ENCODE assay signal across 7 mouse cellular contexts in genomic region chr13:94709691-94710573, GRCm38 (mm10).
DNase-seq lines count a peak whose midpoint lies in the region; ATAC-seq and TF ChIP-seq lines count a peak whose summit lies in the region.

No protein-coding gene starts in this region.

- H3K36me3 ChIP-seq in ES-Bruce4 (ENCODE audit: control insufficient read depth, insufficient read depth, low read length, poor library complexity, severe bottlenecking): no peaks in the 10 kb centered on the region
- H3K36me3 ChIP-seq in ES-E14 (ENCODE audit: control insufficient read depth, insufficient read depth, low read length, poor library complexity, severe bottlenecking): no peaks in the 10 kb centered on the region
- H3K36me3 ChIP-seq in forebrain, embryonic 14.5 days (ENCODE audit: control insufficient read depth, insufficient read depth, low read length): no peaks in the 10 kb centered on the region
- no peaks in the 10 kb centered on the region for H3K36me3 ChIP-seq in hindbrain, postnatal 0 days (ENCODE audit: insufficient read depth, low read length)
- H3K36me3 ChIP-seq in liver, postnatal 0 days (replicated peaks; ENCODE audit: insufficient read depth, low read length): no peaks in the 10 kb centered on the region

- no peak for TF ChIP-seq POLR2A in ES-Bruce4 (IDR thresholded peaks at IDR 0.05; ENCODE audit: insufficient read depth, low read length)

- H3K4me3 ChIP-seq in ES-Bruce4 (ENCODE audit: low read depth, low read length): peak overlapping the region; percentile 24
- H3K4me3 ChIP-seq in ES-E14 (ENCODE audit: insufficient read depth in 1 of 2, low read depth in 1 of 2, low read length in 2 of 2, poor library complexity in 1 of 2, severe bottlenecking in 1 of 2): peak overlapping the region; percentile 37 to 42
- H3K4me3 ChIP-seq in forebrain, embryonic 14.5 days (ENCODE audit: low read depth, low read length): peak overlapping the region; percentile 22
- H3K4me3 ChIP-seq in hindbrain, postnatal 0 days (ENCODE audit: low read length): peak overlapping the region; percentile 22
- H3K4me3 ChIP-seq in liver, postnatal 0 days (ENCODE audit: low read depth, low read length): peak overlapping the region; percentile 37

- H3K4me2 ChIP-seq in forebrain, embryonic 14.5 days (ENCODE audit: low read length): peak overlapping the region; percentile 48
- peak overlapping the region; percentile 44 for H3K4me2 ChIP-seq in hindbrain, postnatal 0 days (ENCODE audit: low read depth, low read length)
- peak overlapping the region; percentile 70 for H3K4me2 ChIP-seq in liver, postnatal 0 days (ENCODE audit: low read depth, low read length)

- peak; percentile 4 for TF ChIP-seq CTCF in ES-Bruce4 (IDR thresholded peaks at IDR 0.05; ENCODE audit: low read depth, low read length)
- peak; percentile 54 for TF ChIP-seq CTCF in hindbrain, postnatal 0 days (IDR thresholded peaks at IDR 0.05; ENCODE audit: low read depth)
- peak; percentile 37 for TF ChIP-seq CTCF in liver, postnatal 0 days (IDR thresholded peaks at IDR 0.05; ENCODE audit: low read depth)

- no peak for DNase-seq in ES-E14 (ENCODE audit: low read depth, low spot score)
- DNase-seq in forebrain, embryonic 14.5 days (ENCODE audit: low spot score): peak; percentile 78
- DNase-seq in hindbrain, postnatal 0 days (ENCODE audit: low spot score): no peak
- DNase-seq in liver, postnatal 0 days: peak; percentile 43
- peak; percentile 67 for DNase-seq in ovary, postnatal 36 days (ENCODE audit: low spot score)
- no peak for DNase-seq in c-Kit-positive CD71-positive TER-119-positive erythroid progenitor cells, embryonic 14.5 days (ENCODE audit: low spot score)

- peaks cover 4% of the 10 kb centered on the region for H3K27me3 ChIP-seq in ES-Bruce4 (ENCODE audit: control insufficient read depth, insufficient read depth, low read length, poor library complexity, severe bottlenecking)
- H3K27me3 ChIP-seq in forebrain, embryonic 14.5 days (replicated peaks; ENCODE audit: control insufficient read depth, insufficient read depth, low read length): peaks cover 81% of the 10 kb centered on the region
- H3K27me3 ChIP-seq in hindbrain, postnatal 0 days (ENCODE audit: insufficient read depth, low read length): peaks cover 77% of the 10 kb centered on the region
- H3K27me3 ChIP-seq in liver, postnatal 0 days (ENCODE audit: insufficient read depth, low read length): peaks cover 76% of the 10 kb centered on the region

- peaks cover 2% of the 10 kb centered on the region for H3K4me1 ChIP-seq in ES-Bruce4 (ENCODE audit: control insufficient read depth, insufficient read depth, low read length)
- peaks cover 9 to 15% of the 10 kb centered on the region in 2 experiments for H3K4me1 ChIP-seq in ES-E14 (ENCODE audit: control insufficient read depth in 2 of 2, insufficient read depth in 2 of 2, low read length in 2 of 2, poor library complexity in 1 of 2)
- peaks cover 3% of the 10 kb centered on the region; the same call in 1 of the 2 replicates for H3K4me1 ChIP-seq in forebrain, embryonic 14.5 days (ENCODE audit: control insufficient read depth, insufficient read depth, low read length)
- no peaks in the 10 kb centered on the region for H3K4me1 ChIP-seq in hindbrain, postnatal 0 days (ENCODE audit: insufficient read depth, low read length)
- peaks cover 10% of the 10 kb centered on the region for H3K4me1 ChIP-seq in liver, postnatal 0 days (ENCODE audit: insufficient read depth)

- no peak for TF ChIP-seq EP300 in ES-Bruce4 (IDR thresholded peaks at IDR 0.05; ENCODE audit: insufficient read depth, low read depth, low read length)
- no peak for TF ChIP-seq EP300 in liver, postnatal 0 days (IDR thresholded peaks at IDR 0.05; ENCODE audit: low read depth)

- no peak overlapping the region for H3K27ac ChIP-seq in ES-Bruce4 (ENCODE audit: insufficient read depth, low read length)
- no peak overlapping the region for H3K27ac ChIP-seq in ES-E14 (ENCODE audit: insufficient read depth, low read depth, low read length, poor library complexity, severe bottlenecking)
- H3K27ac ChIP-seq in forebrain, embryonic 14.5 days (ENCODE audit: low read depth, low read length): 0 out of 2 replicates have a peak overlapping the region, but pooled peaks have one; percentile 14
- H3K27ac ChIP-seq in hindbrain, postnatal 0 days: no peak overlapping the region
- H3K27ac ChIP-seq in liver, postnatal 0 days (ENCODE audit: low read depth): no peak overlapping the region

- peak overlapping the region; percentile 52 for H3K9ac ChIP-seq in ES-Bruce4 (ENCODE audit: low read depth, poor library complexity, severe bottlenecking)
- H3K9ac ChIP-seq in ES-E14 (ENCODE audit: insufficient read depth, low read depth, low read length, poor library complexity, severe bottlenecking): peak overlapping the region; percentile 34; the same call in 1 of the 2 replicates
- H3K9ac ChIP-seq in forebrain, embryonic 14.5 days (ENCODE audit: low read length): peak overlapping the region; percentile 29; the same call in 1 of the 2 replicates
- no peak overlapping the region for H3K9ac ChIP-seq in hindbrain, postnatal 0 days (replicated peaks; ENCODE audit: low read length)
- no peak overlapping the region for H3K9ac ChIP-seq in liver, postnatal 0 days (replicated peaks)

- WGBS in forebrain, embryonic 14.5 days: under 1% methylated on average over 50 of the region's 50 CpGs
- 2% methylated on average over 50 of the region's 50 CpGs for WGBS in hindbrain, postnatal 0 days
- WGBS in liver, postnatal 0 days (ENCODE audit: insufficient replicate concordance): 1% methylated on average over 50 of the region's 50 CpGs

- H3K9me3 ChIP-seq in ES-Bruce4 (replicated peaks; ENCODE audit: control insufficient read depth, insufficient read depth, low read length, poor library complexity, severe bottlenecking) (no peaks in the 10 kb centered on the region), ES-E14 (ENCODE audit: control insufficient read depth, insufficient read depth, low read depth, low read length) (no peaks in the 10 kb centered on the region)
- H3K9me3 ChIP-seq in forebrain, embryonic 14.5 days (replicated peaks; ENCODE audit: control insufficient read depth, low read length): no peaks in the 10 kb centered on the region
- no peaks in the 10 kb centered on the region for H3K9me3 ChIP-seq in hindbrain, postnatal 0 days (ENCODE audit: low read length)
- no peaks in the 10 kb centered on the region for H3K9me3 ChIP-seq in liver, postnatal 0 days (ENCODE audit: low read length)

- ATAC-seq in forebrain, embryonic 14.5 days: peak; percentile 78
- ATAC-seq in hindbrain, postnatal 0 days: peak; percentile 74
- ATAC-seq in liver, postnatal 0 days: no peak

- in situ Hi-C loops in ES-E14 (cut with MboI; ENCODE audit: low sequenced_read_pairs in 2 of 2, unreplicated experiment in 2 of 2): no loop called here

TF ChIP-seq in ES-E14, 5 proteins besides CTCF, POLR2A, EP300 and RAD21:
- TF ChIP-seq ZC3H11A (IDR thresholded peaks at IDR 0.05; ENCODE audit: borderline replicate concordance, low read depth, low read length): no peak
- TF ChIP-seq MAFK (IDR thresholded peaks at IDR 0.05; ENCODE audit: insufficient read depth, low read depth, low read length): no peak
- TF ChIP-seq ZNF384 (IDR thresholded peaks at IDR 0.05; ENCODE audit: low read depth, low read length): no peak
- TF ChIP-seq HCFC1 (IDR thresholded peaks at IDR 0.05; ENCODE audit: borderline replicate concordance, insufficient read depth, low read length): no peak

Comparison
In these comparisons a context has a peak if more than half of its experiments do, and no peak if none do; other contexts are left out.
1. H3K9ac ChIP-seq: peak in ES-Bruce4 (single experiment), ES-E14 (single experiment) and forebrain, embryonic 14.5 days (single experiment); none in hindbrain, postnatal 0 days (single experiment) and liver, postnatal 0 days (single experiment).
2. CTCF ChIP-seq: peak in every context shown above with its lines; median percentile 54 in hindbrain, postnatal 0 days; 37 in liver, postnatal 0 days; 4 in ES-Bruce4.
3. DNase-seq: peak in forebrain, embryonic 14.5 days (single experiment), liver, postnatal 0 days (single experiment) and ovary, postnatal 36 days (single experiment); none in ES-E14 (single experiment), hindbrain, postnatal 0 days (single experiment) and c-Kit-positive CD71-positive TER-119-positive erythroid progenitor cells, embryonic 14.5 days (single experiment).
4. Peak in every context shown above with its lines, with median percentiles within 50 percentile points of each other: H3K4me3 ChIP-seq and H3K4me2 ChIP-seq.